Mouse (Mus musculus) right cerebral cortex, adult 2 months (tissue): ENCODE measurements around the gene Cmtm7.

Experiments
- DNase-seq, 2 experiments: peaks; one replicate each; pipeline ENCODE4 v3.0.0; 2021 to 2022; ENCODE audit warnings: low spot score in 2 of 2

Gene Cmtm7

GRCm38 (mm10) chr9:114781526-114782212, at the start of gene Cmtm7:
Gene Cmtm7, minus strand, starts transcription at chr9:114781856.
- no peak for DNase-seq

- DNase-seq = no peak
Measured at GRCm38 (mm10) chr9:114830351-114830750, 48.7 kb upstream of the Cmtm7 start.

GRCm38 (mm10) chr9:114829669-114830068, 48.0 kb upstream of the Cmtm7 start:
- no peak for DNase-seq

GRCm38 (mm10) chr9:114828377-114828776, 46.7 kb upstream of the Cmtm7 start:
- DNase-seq = no peak

- no peak for DNase-seq
Measured at GRCm38 (mm10) chr9:114827242-114827852, 45.7 kb upstream of the Cmtm7 start.

- no peak for DNase-seq
Measured at GRCm38 (mm10) chr9:114824166-114824565, 42.5 kb upstream of the Cmtm7 start.

GRCm38 (mm10) chr9:114821548-114822289, 40.1 kb upstream of the Cmtm7 start:
- DNase-seq = no peak

GRCm38 (mm10) chr9:114818918-114819317, 37.3 kb upstream of the Cmtm7 start:
- no peak for DNase-seq

- DNase-seq = no peak
Measured at GRCm38 (mm10) chr9:114817012-114817411, 35.4 kb upstream of the Cmtm7 start.

- no peak for DNase-seq
Measured at GRCm38 (mm10) chr9:114816121-114816520, 34.5 kb upstream of the Cmtm7 start.

- DNase-seq = peak in 1 of 2 experiments; percentile 14
Measured at GRCm38 (mm10) chr9:114815315-114815714, 33.7 kb upstream of the Cmtm7 start.

- no peak for DNase-seq
Measured at GRCm38 (mm10) chr9:114812001-114812400, 30.3 kb upstream of the Cmtm7 start.

- no peak for DNase-seq
Measured at GRCm38 (mm10) chr9:114810837-114811236, 29.2 kb upstream of the Cmtm7 start.

GRCm38 (mm10) chr9:114808671-114809070, 27.0 kb upstream of the Cmtm7 start:
- DNase-seq = no peak

- no peak for DNase-seq
Measured at GRCm38 (mm10) chr9:114807261-114807660, 25.6 kb upstream of the Cmtm7 start.

- DNase-seq = peak; percentile 59 to 72
Measured at GRCm38 (mm10) chr9:114805151-114805671, 23.6 kb upstream of the Cmtm7 start.

- DNase-seq = no peak
Measured at GRCm38 (mm10) chr9:114802191-114802590, 20.5 kb upstream of the Cmtm7 start.

- no peak for DNase-seq
Measured at GRCm38 (mm10) chr9:114801301-114801700, 19.6 kb upstream of the Cmtm7 start.

GRCm38 (mm10) chr9:114799498-114800107, 17.9 kb upstream of the Cmtm7 start:
- no peak for DNase-seq

- DNase-seq = no peak
Measured at GRCm38 (mm10) chr9:114798845-114799244, 17.2 kb upstream of the Cmtm7 start.

GRCm38 (mm10) chr9:114797329-114798004, 15.8 kb upstream of the Cmtm7 start:
- DNase-seq = peak; percentile 90 to 94
